Mouse (Mus musculus) induced T-regulatory cell, adult 2 months (primary cell): ENCODE measurements around the gene Fmod.

ENCODE experiments used
- DNase-seq: peaks from one replicate; pipeline ENCODE4 v3.0.0-alpha.2; 2012; ENCODE audit warnings: low read depth

The Fmod gene

DNA sequence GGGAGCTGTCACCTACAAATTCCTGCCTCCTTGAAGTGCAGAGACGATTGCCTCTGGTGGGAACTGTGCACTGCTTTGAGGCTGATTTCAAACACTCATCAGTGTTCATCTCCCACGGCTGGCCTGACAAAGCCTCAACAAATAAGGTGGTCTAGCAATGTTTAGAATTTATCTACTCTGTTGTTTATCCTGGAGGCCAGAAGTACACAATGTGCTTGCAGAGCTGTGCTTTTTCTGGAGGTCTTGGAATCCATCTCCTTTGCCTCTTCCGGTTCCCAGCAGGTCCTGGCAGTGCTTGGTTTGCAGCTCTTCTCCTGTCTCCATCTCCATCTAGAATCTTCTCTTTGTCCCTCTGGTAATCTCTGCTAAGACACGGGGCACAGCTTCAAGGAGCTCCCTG is 19.2 kb downstream of the Fmod start:
- DNase-seq = no peak

DNA sequence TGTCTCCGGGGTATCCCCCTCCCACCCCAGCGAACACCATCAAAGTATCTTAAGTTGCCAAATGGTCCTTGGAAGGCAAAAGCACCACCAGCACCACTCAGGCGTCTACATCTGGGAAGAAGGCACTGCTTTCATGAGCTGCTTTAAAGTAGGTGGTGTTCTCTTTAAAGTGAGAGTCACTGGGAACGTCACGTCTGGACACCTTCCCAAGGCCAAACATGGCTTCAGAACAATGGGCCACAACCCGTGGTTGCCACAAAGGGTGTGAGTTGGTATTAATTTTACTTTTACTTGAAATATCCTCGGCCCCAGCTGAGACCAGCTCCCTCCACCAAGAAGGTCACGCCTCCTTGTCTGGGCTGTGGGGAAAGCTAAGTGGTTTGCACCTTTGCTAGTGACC is 20.7 kb downstream of the Fmod start:
- DNase-seq = no peak

DNA sequence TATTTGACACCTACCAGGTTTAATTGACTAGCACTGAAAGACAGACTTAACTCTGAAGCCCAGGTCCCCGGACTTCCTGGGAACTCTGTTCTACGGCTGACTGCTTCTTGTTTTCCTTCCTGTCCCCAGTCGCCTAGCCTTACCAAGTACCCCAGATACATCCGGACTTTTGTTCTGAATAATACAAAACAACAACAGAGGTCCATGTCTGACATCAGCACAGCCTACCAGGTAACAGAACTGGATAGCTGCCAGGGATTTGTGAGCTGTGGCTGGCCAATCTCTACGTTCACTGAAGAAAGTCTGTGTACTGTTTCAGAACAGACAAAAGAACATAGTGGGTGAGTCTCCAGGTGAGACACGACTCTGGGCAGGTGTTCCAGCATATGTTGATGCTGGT is 21.8 kb downstream of the Fmod start:
- peak; percentile 85 for DNase-seq

DNA sequence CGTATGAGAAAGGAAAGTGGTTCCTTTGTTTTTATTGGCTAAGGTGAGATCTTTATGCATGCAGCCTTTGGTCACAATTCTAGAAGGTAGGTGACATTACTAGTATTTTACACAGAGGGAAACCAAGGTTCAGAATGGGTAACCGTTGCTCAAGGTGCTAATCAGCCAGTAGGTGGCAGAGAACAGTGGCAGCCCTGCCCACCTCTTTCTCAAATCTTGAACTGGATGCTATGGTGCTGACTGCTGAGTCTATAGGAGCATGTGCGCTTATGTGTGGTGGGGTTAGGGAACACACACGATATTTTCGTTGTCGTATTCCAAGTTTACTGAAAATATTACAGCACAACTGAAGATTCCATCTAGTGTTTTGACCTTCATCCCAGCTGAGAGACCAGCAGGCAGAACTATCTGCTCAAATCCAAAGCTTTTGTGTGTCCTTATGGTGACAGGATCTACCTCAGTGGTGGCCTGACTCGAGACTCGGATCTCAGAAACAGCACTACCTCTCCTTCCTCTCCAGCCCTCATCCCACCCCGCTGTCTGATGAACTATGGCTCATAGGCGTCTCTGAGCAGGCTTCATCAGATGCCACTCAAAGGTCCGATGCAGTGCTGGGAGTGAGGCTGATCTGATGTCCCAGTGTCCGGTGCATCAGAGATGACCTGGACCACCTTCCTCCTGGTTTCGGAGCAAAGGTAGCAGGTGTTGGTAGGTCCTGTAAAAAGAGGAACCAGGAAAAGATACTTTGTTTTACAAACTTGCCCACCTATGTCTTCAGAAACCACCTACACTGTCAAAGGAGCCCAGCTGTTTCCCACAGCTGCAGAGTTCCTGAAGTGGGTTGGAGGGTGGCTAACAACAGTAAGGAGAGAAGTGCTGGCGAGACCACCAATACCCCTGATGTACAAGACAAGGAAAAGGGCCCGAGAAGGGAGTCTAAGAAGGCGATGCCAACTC is 23.0 kb downstream of the Fmod start:
- DNase-seq = peak; percentile 85

DNA sequence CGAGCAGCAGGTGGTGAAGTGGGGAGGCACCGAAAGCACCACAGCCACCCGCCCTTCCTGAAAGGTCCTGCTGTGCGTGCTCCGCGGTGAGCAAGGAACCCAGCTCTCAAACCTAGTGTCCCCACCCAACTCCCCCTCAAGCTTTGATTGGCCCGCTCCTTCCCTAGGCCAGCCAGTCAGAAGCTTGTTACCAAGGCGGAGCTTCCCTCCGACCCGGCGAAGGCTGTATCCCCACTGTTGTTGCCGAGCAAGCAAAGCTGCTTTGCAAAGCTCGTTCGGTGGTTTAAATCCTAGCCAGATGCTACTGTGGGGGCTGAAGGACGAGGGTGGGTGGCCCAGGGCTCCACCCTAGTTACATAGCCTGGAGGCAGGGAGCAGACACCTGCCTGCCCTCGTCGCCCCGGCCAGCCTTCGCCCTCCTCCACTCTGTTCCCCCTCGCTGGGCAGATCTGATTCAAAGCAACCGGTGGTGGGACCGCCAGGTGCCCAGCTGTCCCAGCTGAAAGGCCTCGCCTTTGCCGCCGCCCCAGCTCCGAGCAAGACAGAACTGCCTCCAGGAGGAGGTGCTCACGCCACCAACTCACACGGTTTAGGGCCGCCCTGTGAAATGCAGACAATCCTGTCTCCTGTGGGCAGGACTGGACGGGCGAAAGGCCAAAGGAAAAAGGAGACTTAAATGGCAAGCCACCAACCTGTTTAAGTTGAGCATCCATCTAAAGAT is 24.0 kb downstream of the Fmod start:
- DNase-seq = peak; percentile 96

DNA sequence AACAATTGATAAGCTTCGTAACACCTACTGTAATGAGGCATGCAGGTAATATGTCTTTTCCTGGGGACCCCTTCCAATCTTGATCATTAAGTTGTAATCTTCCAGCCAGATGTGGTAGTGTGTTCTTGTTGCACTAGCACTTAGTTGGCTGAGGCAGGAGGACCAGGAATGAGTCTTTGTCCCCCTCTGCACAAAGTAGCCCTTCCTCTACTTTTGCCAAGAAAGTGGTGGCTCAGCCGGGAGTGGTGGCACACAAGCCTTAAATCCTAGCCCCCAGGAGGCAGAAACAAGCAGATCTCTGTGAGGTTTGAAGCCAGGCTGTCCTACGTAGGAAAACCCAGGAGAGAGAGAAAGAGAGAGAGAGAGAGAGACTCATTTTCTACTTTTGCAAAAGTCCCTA is 24.9 kb downstream of the Fmod start:
- no peak for DNase-seq

DNA sequence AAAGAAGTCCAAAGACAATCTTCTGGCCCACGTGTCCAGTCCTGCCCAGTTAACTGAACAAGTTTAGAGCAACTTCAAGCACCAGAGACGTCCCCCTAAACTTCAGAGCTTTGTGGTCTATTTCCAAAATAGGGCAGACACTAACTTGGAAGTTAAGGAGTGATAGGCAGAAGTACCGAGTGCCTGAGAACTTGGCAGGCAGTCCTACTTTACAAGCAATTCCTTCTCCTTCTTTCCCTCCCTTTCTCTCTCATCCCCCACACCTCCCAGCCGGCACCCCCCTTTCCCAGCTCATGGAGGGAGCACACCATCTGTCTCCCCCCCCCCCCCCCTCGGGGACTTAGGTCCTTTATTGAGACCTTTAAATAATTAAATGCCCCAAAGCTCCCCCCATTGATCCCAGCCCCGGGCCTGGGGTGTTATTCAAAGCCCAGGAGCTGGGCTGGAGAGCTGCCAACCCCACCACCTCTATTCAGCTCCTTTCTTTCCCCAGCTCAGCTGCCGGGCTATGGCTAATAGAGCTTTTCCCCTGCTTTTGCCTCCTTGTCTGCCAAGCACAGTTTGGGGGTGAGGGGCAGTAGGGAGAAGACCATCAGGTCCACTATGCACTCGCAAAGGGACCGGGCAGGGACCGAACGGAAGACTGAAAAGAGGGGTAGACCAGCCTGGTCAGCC is 25.5 kb downstream of the Fmod start:
- peak; percentile 28 for DNase-seq

DNA sequence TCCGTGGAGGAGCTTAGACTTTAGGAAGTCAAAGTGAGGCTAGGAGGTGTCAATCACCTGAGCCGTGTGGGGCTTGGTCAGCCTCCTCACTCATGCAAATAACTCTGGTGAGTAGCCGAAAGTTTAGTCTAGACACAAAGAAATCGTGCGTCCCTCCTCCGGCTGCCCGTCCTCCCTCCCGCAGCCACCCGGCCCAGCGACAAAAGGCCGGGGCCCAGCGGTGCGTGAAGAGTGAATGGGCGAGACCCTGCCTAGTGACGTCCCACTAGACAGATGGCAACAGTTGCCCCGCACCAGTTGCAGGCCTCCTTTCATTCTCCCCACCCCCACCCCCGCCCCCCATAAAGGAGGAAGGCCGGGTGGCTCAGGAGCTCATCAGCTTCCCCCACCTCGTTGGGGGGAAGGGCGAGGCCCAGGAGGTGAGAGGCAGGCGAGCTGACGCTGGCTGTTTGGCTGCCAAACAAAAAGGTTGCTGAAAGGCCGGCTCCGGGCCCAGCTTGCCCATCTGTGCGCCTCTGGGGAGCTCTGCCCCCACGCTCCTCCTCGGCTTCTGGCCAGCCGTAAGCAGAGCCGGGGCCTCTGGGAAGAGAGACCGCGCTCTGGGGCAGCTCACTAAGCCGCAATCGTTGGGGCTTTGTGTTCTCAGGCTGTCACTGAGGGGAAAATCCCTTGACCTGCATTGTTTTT is 26.2 kb downstream of the Fmod start:
- DNase-seq = peak; percentile 86

DNA sequence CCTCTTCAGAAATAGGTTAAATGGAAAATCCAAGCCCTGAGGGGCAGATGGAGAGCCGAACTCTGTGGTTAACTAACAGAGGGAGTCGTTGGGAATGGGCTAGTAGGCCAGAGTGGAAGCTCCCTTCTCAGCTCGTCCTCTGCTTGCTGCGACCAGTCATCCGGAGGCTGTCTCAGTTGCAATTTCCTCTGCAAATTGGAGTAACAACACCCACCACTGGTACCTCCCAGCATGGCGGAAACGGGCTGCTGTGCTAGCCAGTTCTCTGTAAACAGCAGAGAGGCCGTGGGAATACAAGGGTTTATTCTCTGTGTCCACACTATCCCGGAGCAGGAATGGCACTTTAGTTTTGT is 26.7 kb downstream of the Fmod start:
- no peak for DNase-seq

DNA sequence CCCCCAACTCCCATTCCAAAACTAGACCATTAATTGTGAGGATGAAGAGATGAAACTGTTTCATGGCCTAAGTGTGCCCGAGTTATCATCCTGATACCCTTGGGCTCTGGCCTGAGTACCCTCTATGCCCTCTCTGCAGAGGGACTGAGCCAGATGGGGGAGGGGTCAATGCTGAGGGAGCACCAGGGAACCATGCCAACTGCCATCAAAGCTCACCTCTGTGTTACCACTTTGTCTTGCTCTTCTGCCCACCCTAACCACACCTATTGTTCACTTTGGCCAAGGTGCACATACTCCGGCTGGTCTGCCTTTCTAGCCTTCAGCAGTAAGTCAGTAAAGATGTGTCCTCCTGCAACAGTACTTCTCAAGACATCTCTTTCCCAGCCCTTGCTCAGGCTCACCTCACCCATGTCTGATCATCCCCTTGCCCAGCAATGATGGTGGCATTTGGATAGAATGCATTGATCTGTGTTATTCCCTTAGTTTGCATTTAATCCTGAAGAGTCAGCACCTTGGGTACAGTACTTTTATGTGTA is 27.3 kb downstream of the Fmod start:
- DNase-seq = peak; percentile 48

DNA sequence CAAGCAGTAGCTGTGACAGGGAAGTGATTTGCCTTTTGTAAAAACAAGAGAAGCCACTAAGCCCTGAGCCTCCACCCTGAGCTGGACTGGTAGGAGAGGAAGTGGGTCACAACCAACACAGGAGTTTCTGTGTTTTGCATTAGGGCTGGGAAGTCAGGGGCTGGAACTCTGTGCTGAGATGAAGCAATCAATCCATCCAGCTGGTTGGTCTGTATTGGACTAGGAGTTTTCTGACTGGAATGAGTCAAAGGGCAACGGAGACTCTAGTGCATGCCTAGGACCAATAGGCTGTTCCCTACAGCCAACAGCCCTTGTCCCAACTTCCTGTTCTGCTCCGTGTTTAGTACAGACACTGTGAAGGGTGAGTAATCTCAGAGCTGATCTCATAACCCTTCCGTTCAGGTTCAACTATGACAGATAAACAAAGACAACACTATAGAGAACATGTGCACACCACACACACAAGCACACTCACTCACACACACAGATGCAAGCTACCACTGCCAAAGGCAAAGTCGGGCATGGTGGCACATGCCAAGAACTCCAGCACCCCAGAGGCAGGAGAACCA is 28.3 kb downstream of the Fmod start:
- peak; percentile 84 for DNase-seq

DNA sequence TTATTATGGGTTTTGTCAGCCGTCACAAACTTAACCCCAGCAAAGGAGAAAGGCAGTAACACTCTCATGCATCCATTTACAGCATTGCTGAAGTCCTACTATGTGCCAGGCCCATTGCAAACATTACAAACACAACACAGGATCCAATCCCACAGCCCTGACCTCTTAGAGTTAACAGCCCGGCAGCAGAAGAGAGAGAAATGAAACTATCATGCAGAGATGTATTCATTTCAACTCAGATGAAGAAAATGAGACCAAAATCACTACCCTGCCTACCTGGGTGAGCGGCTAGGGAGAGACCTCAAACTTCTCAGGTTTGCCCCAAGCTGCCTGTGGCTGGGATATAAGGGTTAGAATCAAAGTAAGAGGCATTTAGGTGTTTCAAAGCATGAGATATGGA is 29.5 kb downstream of the Fmod start:
- peak; percentile 64 for DNase-seq

DNA sequence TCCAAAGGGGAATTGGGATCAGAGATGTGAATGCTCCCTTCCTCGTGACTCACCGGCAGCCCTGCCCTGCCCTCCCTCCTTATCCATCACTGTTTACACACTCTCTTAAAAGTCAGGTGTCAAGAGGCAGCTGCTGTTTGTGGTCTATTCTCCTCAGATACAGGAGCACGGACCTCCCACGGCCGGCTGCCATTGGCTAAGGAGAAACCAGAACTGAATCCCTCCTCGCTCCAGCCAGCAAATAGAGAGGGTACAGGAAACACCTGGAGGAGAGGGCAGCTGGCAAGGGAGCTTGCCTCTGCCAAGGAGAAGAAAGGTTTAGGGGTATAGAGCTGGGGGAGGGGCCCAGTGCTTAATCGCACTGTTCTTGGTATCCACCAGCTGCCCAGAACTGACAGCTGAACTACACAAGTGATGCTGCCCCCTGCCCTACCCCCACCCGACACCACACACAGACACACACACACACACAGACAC is 30.1 kb downstream of the Fmod start:
- peak; percentile 84 for DNase-seq

DNA sequence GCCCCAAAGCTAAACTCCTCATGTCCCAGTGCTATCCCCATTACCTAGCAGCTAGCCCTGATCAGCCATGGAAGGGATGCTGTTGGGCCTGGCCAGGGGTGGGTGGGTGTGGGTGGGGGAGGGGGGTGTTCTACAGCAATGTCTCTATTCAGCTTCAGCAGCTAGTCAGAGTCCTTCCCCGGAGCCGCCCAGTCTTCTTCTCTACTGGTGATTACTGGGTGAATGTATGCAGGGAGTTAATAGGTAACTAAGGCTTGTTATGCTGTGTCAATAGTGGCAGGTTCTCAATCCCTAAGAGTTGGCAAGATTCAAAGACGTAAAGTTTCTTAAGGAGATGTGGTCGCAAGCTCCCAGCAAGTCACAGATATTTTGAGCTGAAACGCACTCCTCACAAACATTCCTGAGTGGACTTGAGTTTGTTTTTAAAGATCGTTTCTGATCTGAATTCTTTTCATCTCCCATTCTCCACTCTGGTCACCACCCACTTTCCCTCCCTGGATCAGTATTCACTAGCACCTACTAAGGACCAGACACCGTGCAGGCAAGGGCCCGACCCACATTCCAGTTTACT is 33.1 kb downstream of the Fmod start:
- no peak for DNase-seq

DNA sequence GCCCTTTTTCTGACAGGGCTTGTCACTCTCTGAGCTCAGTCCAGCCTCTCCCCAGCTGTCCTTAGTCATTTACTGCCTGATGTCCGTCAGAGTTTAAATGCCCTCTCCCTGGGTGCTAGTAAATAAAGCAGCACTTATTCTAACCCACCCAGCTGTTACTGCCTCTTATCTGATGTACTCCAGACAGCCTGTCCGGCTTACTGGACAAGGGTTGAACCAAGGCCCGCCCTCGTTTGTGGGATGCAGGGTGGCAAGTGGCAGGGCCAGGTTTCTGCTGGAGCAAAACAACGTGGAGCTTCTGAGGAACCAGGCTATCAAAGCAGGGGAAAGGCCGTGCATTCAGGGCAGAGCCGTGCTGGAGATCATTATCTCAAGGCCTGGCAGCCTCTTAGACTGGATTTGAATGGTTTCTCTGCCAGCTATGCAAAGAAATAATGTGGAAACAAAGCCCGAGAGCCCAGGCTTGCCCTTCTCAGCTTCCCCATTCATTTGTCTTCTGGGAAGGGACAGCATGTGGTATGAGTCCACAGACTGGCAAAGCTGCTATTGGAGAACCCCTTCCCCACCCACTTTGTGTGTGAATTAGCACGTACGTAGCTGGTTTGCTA is 34.5 kb downstream of the Fmod start:
- peak; percentile 32 for DNase-seq

DNA sequence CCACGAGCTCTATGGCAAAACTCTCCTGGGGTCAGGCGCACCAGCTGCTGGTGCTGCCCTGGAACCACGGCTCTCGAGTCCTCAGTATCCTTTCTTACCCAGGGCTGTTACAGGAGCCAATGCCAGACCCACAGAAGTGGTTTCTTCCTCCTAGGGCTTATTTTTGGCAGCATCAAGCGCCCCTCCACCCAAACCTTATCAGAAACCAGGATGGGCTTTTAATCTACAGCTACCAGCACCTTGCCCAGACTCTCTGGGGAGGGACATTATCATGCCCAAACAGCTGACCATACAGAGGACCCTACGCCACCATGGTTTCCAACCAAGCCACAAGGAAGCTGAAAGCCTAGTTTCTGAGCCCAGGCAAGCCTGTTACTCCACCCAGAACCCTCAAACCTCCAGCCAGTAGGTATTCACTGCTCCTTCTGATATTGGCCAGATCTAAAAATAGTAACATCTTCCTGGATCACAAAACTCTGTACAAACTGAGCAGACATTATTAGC is 36.1 kb downstream of the Fmod start:
- DNase-seq = no peak

DNA sequence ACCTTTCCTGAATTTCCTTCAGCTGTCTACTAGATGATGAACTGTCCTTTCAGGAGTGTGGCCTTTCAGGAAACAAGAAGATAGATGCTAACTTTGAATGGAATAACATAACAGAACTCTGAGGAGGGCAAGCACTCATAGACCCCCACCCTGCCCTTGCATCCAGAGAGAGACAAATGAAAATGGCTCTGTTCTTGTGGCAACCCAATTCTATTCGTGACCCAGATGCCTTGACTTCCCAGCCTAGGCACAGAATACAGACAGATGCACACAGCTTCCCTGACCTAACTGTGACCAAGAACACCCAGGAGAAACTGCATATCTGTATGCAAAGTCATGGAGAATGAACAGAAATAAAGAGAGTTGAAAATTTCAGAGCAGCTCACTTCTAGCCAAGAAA is 36.6 kb downstream of the Fmod start:
- DNase-seq = peak; percentile 23

DNA sequence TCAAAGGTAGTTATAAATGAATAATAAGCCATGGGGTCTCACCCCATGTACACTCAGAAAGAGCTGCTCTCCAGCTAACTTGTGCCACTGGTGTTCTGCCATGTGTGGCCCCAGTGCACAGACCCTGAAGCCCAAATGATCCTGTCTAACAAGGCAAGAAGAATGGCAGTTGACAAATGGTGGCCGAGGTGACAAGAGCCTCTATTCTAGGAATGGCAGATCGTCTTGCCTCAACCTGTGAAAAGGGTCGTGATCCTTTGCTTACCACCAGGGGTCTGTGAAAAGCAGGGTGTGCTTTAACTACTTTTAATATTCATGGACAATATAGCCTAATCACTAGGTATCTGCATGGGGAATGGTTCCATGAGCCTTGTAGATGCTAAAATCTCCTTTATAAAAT is 37.1 kb downstream of the Fmod start:
- DNase-seq = peak; percentile 37

DNA sequence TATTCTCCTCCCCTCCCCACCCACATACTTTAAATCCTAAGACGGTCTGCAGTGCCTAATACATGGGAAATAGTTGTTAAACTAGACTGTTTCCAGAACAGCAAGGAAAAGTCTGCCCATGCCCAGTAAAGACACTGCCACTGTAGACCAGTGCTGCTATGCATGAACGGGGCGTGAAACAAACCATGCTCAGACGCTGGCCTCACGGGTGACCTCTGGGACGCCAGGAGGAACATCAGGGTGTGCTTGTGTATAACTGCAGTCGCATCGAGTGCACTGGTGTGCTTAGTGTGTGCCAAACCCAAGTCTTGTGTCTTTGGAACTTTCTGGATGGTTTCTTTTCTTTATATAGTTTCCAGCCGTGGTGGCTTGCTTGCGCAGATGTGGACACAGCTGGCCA is 37.6 kb downstream of the Fmod start:
- DNase-seq = no peak

DNA sequence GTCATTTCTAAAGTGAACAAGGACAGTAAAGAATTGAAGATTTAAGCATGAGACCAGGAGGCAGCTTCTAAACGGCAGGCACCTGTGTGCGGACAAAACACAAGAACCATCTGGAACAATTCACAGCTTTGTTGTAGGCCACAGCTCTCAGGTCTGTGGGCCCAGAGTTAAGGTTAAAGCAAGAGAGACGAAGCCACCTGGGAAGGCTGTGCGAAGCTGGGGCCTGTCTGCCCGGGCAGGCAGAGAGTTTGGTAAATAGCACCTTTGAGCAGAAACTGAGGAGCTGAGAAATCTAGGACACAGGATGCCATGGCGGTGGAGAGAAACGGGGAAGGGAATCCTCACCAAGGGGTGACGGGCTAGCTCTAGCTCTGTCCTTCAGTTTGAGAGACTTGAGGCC is 38.5 kb downstream of the Fmod start:
- peak; percentile 37 for DNase-seq
